Comparison of ENCODE assay signal across 9 mouse cellular contexts in genomic region chr1:153153619-153154137, GRCm38 (mm10). TPM values are rescaled to one million over a fixed set of nuclear protein-coding genes. Genes with fewer than 3 reads are reported as not detected.
A peak's percentile ranks its signal among the peaks of the same experiment; 100 is the strongest.
DNase-seq lines count a peak whose midpoint lies in the region; ATAC-seq and TF ChIP-seq lines count a peak whose summit lies in the region.
"Had no signal": no experiment of that assay in that cellular context is flagged by ENCODE, and none has a peak within 500 bp of the region (broad histone marks: within the 10 kb centered on the region; RNA-seq: fewer than 3 reads in every experiment).

No protein-coding gene starts in this region.

- H3K9me3 ChIP-seq in kidney, embryonic 14.5 days (ENCODE audit: control insufficient read depth, low read length) = no peaks in the 10 kb centered on the region
- no peaks in the 10 kb centered on the region for H3K9me3 ChIP-seq in hindbrain, embryonic 11.5 days (ENCODE audit: control insufficient read depth, low read length)
- H3K9me3 ChIP-seq in midbrain, embryonic 15.5 days = no peaks in the 10 kb centered on the region
- H3K9me3 ChIP-seq: neural tube, embryonic 12.5 days had no signal

- peak; percentile 12 for DNase-seq in kidney, adult 2 months
- DNase-seq in MN1 (ENCODE audit: low spot score) = peak; percentile 80
- DNase-seq in hindbrain, embryonic 11.5 days (ENCODE audit: low spot score) = peak; percentile 27
- no peak for DNase-seq in cerebellum, postnatal 36 days
- DNase-seq in B cell, adult 2 months = no peak
- DNase-seq in urinary bladder, postnatal 36 days (ENCODE audit: low spot score in 2 of 2) = no peak

- ATAC-seq in kidney, embryonic 14.5 days (ENCODE audit: low FRiP score, low TSS enrichment) = no peak
- ATAC-seq in hindbrain, embryonic 11.5 days (ENCODE audit: low FRiP score) = no peak
- 0 out of 2 replicates have a peak, but pooled peaks have one; percentile 37 for ATAC-seq in midbrain, embryonic 15.5 days (replicated peaks)

- peaks cover 3% of the 10 kb centered on the region; the same call in 1 of the 2 replicates for H3K4me1 ChIP-seq in kidney, adult 2 months (ENCODE audit: control insufficient read depth, insufficient read depth, low read length)
- peaks cover 4% of the 10 kb centered on the region; the same call in 1 of the 2 replicates for H3K4me1 ChIP-seq in kidney, embryonic 14.5 days (ENCODE audit: control insufficient read depth, insufficient read depth, low read length)
- no peaks in the 10 kb centered on the region for H3K4me1 ChIP-seq in hindbrain, embryonic 11.5 days (replicated peaks; ENCODE audit: control insufficient read depth, insufficient read depth, low read length)
- no peaks in the 10 kb centered on the region; the same call in 1 of the 2 replicates for H3K4me1 ChIP-seq in midbrain, embryonic 15.5 days
- H3K4me1 ChIP-seq: neural tube, embryonic 12.5 days had no signal

- H3K9ac ChIP-seq in kidney, embryonic 14.5 days (ENCODE audit: low read depth, low read length) = no peak overlapping the region
- no peak overlapping the region for H3K9ac ChIP-seq in hindbrain, embryonic 11.5 days (ENCODE audit: low read depth, low read length)
- H3K9ac ChIP-seq in midbrain, embryonic 15.5 days = no peak overlapping the region
- H3K9ac ChIP-seq: neural tube, embryonic 12.5 days had no signal

- 69% methylated on average over 10 of the region's 10 CpGs for WGBS in kidney, adult 2 months
- WGBS in kidney, embryonic 14.5 days = 67% methylated on average over 10 of the region's 10 CpGs
- WGBS in hindbrain, embryonic 11.5 days = 75% methylated on average over 10 of the region's 10 CpGs
- 64% methylated on average over 10 of the region's 10 CpGs for WGBS in midbrain, embryonic 15.5 days

- TF ChIP-seq POLR2A in kidney, adult 2 months (IDR thresholded peaks at IDR 0.05; ENCODE audit: low read depth, low read length) = no peak

- TF ChIP-seq CTCF in kidney, adult 2 months (conservative IDR thresholded peaks at IDR 0.05; ENCODE audit: insufficient read depth, insufficient read length, low read depth, low read length) = no peak

- no peak overlapping the region for H3K4me3 ChIP-seq in kidney, adult 2 months (ENCODE audit: insufficient read depth, low read depth, low read length)
- no peak overlapping the region for H3K4me3 ChIP-seq in kidney, embryonic 14.5 days (ENCODE audit: low read length)
- H3K4me3 ChIP-seq in hindbrain, embryonic 11.5 days (ENCODE audit: low read depth, low read length) = no peak overlapping the region
- no peak overlapping the region for H3K4me3 ChIP-seq in midbrain, embryonic 15.5 days
- H3K4me3 ChIP-seq: neural tube, embryonic 12.5 days had no signal

- H3K4me2 ChIP-seq in kidney, embryonic 14.5 days (replicated peaks; ENCODE audit: low read depth, low read length) = no peak overlapping the region
- no peak overlapping the region for H3K4me2 ChIP-seq in hindbrain, embryonic 11.5 days (replicated peaks; ENCODE audit: low read depth, low read length)
- no peak overlapping the region for H3K4me2 ChIP-seq in midbrain, embryonic 15.5 days
- H3K4me2 ChIP-seq: neural tube, embryonic 12.5 days had no signal

- no peaks in the 10 kb centered on the region for H3K27me3 ChIP-seq in kidney, adult 2 months (replicated peaks; ENCODE audit: control insufficient read depth, insufficient read depth, low read length)
- no peaks in the 10 kb centered on the region for H3K27me3 ChIP-seq in kidney, embryonic 14.5 days (ENCODE audit: control insufficient read depth, insufficient read depth, low read length)
- H3K27me3 ChIP-seq in hindbrain, embryonic 11.5 days (ENCODE audit: control insufficient read depth, insufficient read depth, low read length) = no peaks in the 10 kb centered on the region
- H3K27me3 ChIP-seq in midbrain, embryonic 15.5 days (replicated peaks) = no peaks in the 10 kb centered on the region
- H3K27me3 ChIP-seq: neural tube, embryonic 12.5 days had no signal

- H3K27ac ChIP-seq in kidney, adult 2 months (ENCODE audit: insufficient read depth, low read depth, low read length) = no peak overlapping the region
- H3K27ac ChIP-seq in kidney, embryonic 14.5 days (ENCODE audit: low read depth, low read length) = no peak overlapping the region
- H3K27ac ChIP-seq in hindbrain, embryonic 11.5 days (ENCODE audit: low read depth, low read length) = no peak overlapping the region
- no peak overlapping the region for H3K27ac ChIP-seq in midbrain, embryonic 15.5 days
- H3K27ac ChIP-seq: neural tube, embryonic 12.5 days had no signal

- no peaks in the 10 kb centered on the region for H3K36me3 ChIP-seq in kidney, adult 2 months (ENCODE audit: control insufficient read depth, insufficient read depth, low read length)
- no peaks in the 10 kb centered on the region; the same call in 1 of the 2 replicates for H3K36me3 ChIP-seq in kidney, embryonic 14.5 days (ENCODE audit: control insufficient read depth, insufficient read depth, low read length)
- H3K36me3 ChIP-seq in hindbrain, embryonic 11.5 days (ENCODE audit: control insufficient read depth, insufficient read depth, low read length) = no peaks in the 10 kb centered on the region
- no peaks in the 10 kb centered on the region for H3K36me3 ChIP-seq in midbrain, embryonic 15.5 days (replicated peaks)
- H3K36me3 ChIP-seq: neural tube, embryonic 12.5 days had no signal

RNA-seq across cellular contexts. Expression of gene Lamc2, which starts 32.6 kb away (rescaled TPM):
- polyA plus RNA-seq in kidney, adult 2 months (2012; rRNA removed) = 7.0 TPM in 2 replicates
- 24.5 and 44.2 TPM in 2 replicates for polyA plus RNA-seq in kidney, embryonic 14.5 days (2014; fragmentation: Nextera tagmentation; extraction: Ambion mirVana)
- 0.77 and 1.0 TPM in 2 replicates for polyA plus RNA-seq in hindbrain, embryonic 11.5 days (2014; fragmentation: Nextera tagmentation; extraction: Ambion mirVana)
- polyA plus RNA-seq in midbrain, embryonic 15.5 days (2015; fragmentation: Nextera tagmentation; extraction: Ambion mirVana) = 1.9 TPM in 2 replicates

Comparison
In these comparisons a context has a peak if more than half of its experiments do, and no peak if none do; other contexts are left out.
1. DNase-seq: peak in kidney, adult 2 months (single experiment), MN1 (single experiment) and hindbrain, embryonic 11.5 days (single experiment); none in cerebellum, postnatal 36 days (0 of 2), B cell, adult 2 months (0 of 2) and urinary bladder, postnatal 36 days (0 of 2).